Mouse (Mus musculus): ENCODE results near the gene Wdr20. TPM values are rescaled to one million over a fixed set of nuclear protein-coding genes. Genes with fewer than 3 reads are reported as not detected.

The Wdr20 gene
- polyA plus RNA-seq, 1 experiment, result 36.4 TPM

DNA sequence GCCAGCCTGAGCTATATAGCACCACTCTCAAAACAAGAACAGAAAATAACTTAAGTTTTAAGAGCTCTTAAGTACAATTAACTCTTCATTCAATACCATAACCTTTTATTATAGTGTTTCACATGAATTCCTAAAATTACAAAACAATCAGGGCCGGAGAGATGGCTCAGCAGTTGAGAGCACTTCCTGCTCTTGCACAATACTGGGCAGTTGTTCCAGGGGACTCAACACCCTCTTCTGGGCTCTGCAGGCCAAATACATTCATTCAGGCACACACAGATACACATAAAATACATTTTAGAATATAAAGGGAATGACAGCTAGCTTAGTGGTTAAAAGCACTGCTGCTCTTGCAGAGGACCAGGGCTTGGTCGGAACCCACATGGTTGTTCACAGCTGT lies 79.1 kb downstream of the Wdr20 start:
- no peaks in the 10 kb centered on the region for H3K27me3 ChIP-seq (ENCODE audit: control insufficient read depth, insufficient read depth, low read length, poor library complexity, severe bottlenecking)
- peaks cover 3% of the 10 kb centered on the region; the same call in 1 of the 2 replicates for H3K36me3 ChIP-seq (ENCODE audit: control insufficient read depth, insufficient read depth, low read length, poor library complexity, severe bottlenecking)
- no peak overlapping the region for H3K4me3 ChIP-seq (ENCODE audit: low read depth, low read length)
- no peaks in the 10 kb centered on the region for H3K9me3 ChIP-seq (replicated peaks; ENCODE audit: control insufficient read depth, insufficient read depth, low read length, poor library complexity, severe bottlenecking)
- peaks cover 3% of the 10 kb centered on the region for H3K4me1 ChIP-seq (ENCODE audit: control insufficient read depth, insufficient read depth, low read length)
- no peak overlapping the region for H3K27ac ChIP-seq (ENCODE audit: insufficient read depth, low read length)
- no peak overlapping the region for H3K9ac ChIP-seq (ENCODE audit: low read depth, poor library complexity, severe bottlenecking)
- no peak for TF ChIP-seq CTCF (IDR thresholded peaks at IDR 0.05; ENCODE audit: low read depth, low read length)
- TF ChIP-seq EP300 (IDR thresholded peaks at IDR 0.05; ENCODE audit: insufficient read depth, low read depth, low read length), result no peak
- no peak for TF ChIP-seq POLR2A (IDR thresholded peaks at IDR 0.05; ENCODE audit: insufficient read depth, low read length)

DNA sequence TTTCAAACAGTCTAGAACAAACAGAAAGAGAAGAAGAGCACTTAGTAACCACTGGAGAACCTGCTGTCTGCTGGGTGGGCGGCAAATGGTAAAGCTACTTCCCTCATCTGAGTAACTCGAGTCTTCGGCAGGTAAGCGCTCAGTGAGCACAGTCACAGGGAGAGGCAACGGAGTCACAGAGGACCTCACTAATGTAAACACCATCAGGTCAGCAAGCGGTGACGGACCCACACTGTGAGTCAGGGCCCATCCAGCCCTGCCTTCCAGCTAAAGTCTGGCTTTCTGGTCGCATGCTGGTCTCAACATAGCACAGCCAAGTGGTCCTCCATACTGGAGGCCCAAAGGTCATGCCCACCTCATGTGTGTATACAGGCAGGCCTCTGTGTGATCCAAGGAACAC lies 81.6 kb downstream of the Wdr20 start:
- Histone ChIP-seq H3K27ac (ENCODE audit: insufficient read depth, low read length) (no peak overlapping the region), H3K9ac (ENCODE audit: low read depth, poor library complexity, severe bottlenecking) (no peak overlapping the region), H3K9me3 (replicated peaks; ENCODE audit: control insufficient read depth, insufficient read depth, low read length, poor library complexity, severe bottlenecking) (no peaks in the 10 kb centered on the region), H3K27me3 (ENCODE audit: control insufficient read depth, insufficient read depth, low read length, poor library complexity, severe bottlenecking) (no peaks in the 10 kb centered on the region), H3K4me1 (ENCODE audit: control insufficient read depth, insufficient read depth, low read length) (peaks cover 3% of the 10 kb centered on the region), H3K36me3 (ENCODE audit: control insufficient read depth, insufficient read depth, low read length, poor library complexity, severe bottlenecking) (no peaks in the 10 kb centered on the region), H3K4me3 (ENCODE audit: low read depth, low read length) (no peak overlapping the region)
- TF ChIP-seq POLR2A (IDR thresholded peaks at IDR 0.05; ENCODE audit: insufficient read depth, low read length), result no peak
- TF ChIP-seq EP300 (IDR thresholded peaks at IDR 0.05; ENCODE audit: insufficient read depth, low read depth, low read length), result no peak
- TF ChIP-seq CTCF (IDR thresholded peaks at IDR 0.05; ENCODE audit: low read depth, low read length), result no peak

DNA sequence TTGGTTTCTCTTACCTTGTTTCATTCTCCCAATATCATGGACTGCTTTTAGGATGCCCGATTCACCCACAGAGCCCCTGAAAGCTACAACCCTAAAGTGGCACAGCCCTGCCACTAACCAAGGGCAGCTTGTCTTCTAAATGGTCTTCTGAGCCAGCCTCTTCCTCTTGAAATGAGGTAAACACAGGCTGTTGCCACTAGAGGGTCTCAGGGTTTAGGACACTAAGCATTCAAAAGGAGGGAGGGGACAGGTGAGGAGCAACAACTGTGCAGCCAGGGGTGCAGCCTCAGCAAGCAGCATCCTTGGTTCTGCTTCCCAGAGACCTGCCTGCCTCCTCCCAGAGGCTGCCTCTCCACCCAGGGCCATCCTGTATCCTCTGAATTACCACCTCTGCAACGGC lies 84.0 kb downstream of the Wdr20 start:
- Histone ChIP-seq H3K36me3 (ENCODE audit: control insufficient read depth, insufficient read depth, low read length, poor library complexity, severe bottlenecking) (no peaks in the 10 kb centered on the region), H3K27me3 (ENCODE audit: control insufficient read depth, insufficient read depth, low read length, poor library complexity, severe bottlenecking) (no peaks in the 10 kb centered on the region), H3K9me3 (replicated peaks; ENCODE audit: control insufficient read depth, insufficient read depth, low read length, poor library complexity, severe bottlenecking) (no peaks in the 10 kb centered on the region), H3K9ac (ENCODE audit: low read depth, poor library complexity, severe bottlenecking) (no peak overlapping the region), H3K4me1 (ENCODE audit: control insufficient read depth, insufficient read depth, low read length) (no peaks in the 10 kb centered on the region), H3K4me3 (ENCODE audit: low read depth, low read length) (no peak overlapping the region), H3K27ac (ENCODE audit: insufficient read depth, low read length) (no peak overlapping the region)
- TF ChIP-seq CTCF (IDR thresholded peaks at IDR 0.05; ENCODE audit: low read depth, low read length) (peak; percentile 9), EP300 (IDR thresholded peaks at IDR 0.05; ENCODE audit: insufficient read depth, low read depth, low read length) (no peak)

DNA sequence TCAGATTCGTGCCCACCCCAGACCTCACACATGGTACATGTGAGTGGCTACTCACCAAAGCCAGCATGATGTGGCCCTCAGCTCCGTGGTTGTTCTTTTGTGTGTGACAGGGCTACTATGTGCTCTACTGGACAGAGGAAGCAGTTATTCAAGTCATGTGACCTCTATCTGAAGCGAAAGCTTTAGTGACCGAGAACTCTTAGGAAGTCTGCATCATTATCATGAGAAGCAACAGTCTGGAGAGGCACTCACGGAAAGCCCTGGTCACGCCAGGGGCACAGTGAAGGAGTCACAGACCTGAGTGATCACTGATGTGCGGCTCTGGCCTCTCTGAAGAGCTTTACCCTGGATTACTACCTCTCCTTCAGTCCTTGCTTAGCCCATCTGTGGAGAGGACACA lies 84.6 kb downstream of the Wdr20 start:
- Histone ChIP-seq H3K27me3 (ENCODE audit: control insufficient read depth, insufficient read depth, low read length, poor library complexity, severe bottlenecking) (no peaks in the 10 kb centered on the region), H3K27ac (ENCODE audit: insufficient read depth, low read length) (no peak overlapping the region), H3K4me3 (ENCODE audit: low read depth, low read length) (no peak overlapping the region), H3K36me3 (ENCODE audit: control insufficient read depth, insufficient read depth, low read length, poor library complexity, severe bottlenecking) (no peaks in the 10 kb centered on the region), H3K4me1 (ENCODE audit: control insufficient read depth, insufficient read depth, low read length) (no peaks in the 10 kb centered on the region), H3K9ac (ENCODE audit: low read depth, poor library complexity, severe bottlenecking) (no peak overlapping the region), H3K9me3 (replicated peaks; ENCODE audit: control insufficient read depth, insufficient read depth, low read length, poor library complexity, severe bottlenecking) (no peaks in the 10 kb centered on the region)
- TF ChIP-seq POLR2A (IDR thresholded peaks at IDR 0.05; ENCODE audit: insufficient read depth, low read length), result no peak

DNA sequence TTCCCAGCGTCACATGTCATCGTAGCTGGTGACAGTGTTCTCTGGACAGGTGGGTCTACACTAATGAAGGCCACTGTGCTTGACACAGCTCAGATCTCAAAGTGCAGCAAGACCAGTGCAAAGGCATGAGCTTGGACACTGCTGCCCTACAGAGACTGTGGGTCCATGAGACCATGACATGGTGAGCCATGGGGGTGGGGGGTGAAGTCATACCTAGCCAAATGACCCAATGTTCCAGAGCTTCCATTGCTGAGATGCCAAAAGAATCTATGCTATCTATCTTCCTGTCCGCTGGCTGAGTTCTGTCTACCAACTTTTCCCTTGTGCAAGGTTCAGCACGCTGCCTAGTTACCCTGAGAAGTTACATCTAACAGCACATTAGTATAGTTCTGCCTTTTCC lies 91.2 kb downstream of the Wdr20 start:
- TF ChIP-seq CTCF (IDR thresholded peaks at IDR 0.05; ENCODE audit: low read depth, low read length), result no peak
- no peak for TF ChIP-seq EP300 (IDR thresholded peaks at IDR 0.05; ENCODE audit: insufficient read depth, low read depth, low read length)
- TF ChIP-seq POLR2A (IDR thresholded peaks at IDR 0.05; ENCODE audit: insufficient read depth, low read length), result no peak
- Histone ChIP-seq H3K4me1 (ENCODE audit: control insufficient read depth, insufficient read depth, low read length) (no peaks in the 10 kb centered on the region), H3K9ac (ENCODE audit: low read depth, poor library complexity, severe bottlenecking) (no peak overlapping the region), H3K9me3 (replicated peaks; ENCODE audit: control insufficient read depth, insufficient read depth, low read length, poor library complexity, severe bottlenecking) (no peaks in the 10 kb centered on the region), H3K36me3 (ENCODE audit: control insufficient read depth, insufficient read depth, low read length, poor library complexity, severe bottlenecking) (no peaks in the 10 kb centered on the region), H3K4me3 (ENCODE audit: low read depth, low read length) (no peak overlapping the region), H3K27me3 (ENCODE audit: control insufficient read depth, insufficient read depth, low read length, poor library complexity, severe bottlenecking) (no peaks in the 10 kb centered on the region), H3K27ac (ENCODE audit: insufficient read depth, low read length) (no peak overlapping the region)

DNA sequence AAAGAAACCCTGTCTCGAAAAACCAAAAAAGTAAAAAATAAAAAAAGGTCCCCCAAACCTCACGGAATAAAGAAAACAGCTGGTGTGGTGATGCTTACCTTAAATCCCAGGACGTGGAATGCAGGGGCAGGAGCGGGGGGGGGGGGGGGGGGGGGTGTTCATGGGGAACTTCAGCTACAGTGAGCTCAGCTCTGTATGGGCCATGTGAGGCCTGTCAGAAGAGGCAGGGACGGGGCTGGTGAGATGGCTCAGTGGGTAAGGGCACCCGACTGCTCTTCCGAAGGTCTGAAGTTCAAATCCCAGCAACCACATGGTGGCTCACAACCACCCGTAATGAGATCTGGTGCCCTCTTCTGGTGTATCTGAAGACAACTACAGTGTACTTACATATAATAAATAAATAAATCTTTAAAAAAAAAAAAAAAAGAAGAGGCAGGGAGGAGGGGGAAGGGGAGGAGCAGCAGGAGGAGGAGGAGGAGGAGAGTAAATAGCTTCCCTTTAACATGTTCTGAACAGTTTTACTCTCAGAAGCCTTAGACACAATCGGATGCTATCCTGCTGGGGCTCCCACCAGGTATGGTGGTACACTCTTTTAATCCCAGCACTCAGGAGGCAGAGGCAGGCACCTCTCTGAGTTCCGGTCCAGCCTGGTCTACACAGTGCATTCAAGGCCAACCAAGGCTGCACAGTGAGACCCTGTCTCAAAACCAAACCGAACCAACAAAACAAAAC lies 92.7 kb downstream of the Wdr20 start:
- no peaks in the 10 kb centered on the region for H3K27me3 ChIP-seq (ENCODE audit: control insufficient read depth, insufficient read depth, low read length, poor library complexity, severe bottlenecking)
- H3K27ac ChIP-seq (ENCODE audit: insufficient read depth, low read length), result no peak overlapping the region
- peaks cover 3% of the 10 kb centered on the region for H3K4me1 ChIP-seq (ENCODE audit: control insufficient read depth, insufficient read depth, low read length)
- no peak for TF ChIP-seq CTCF (IDR thresholded peaks at IDR 0.05; ENCODE audit: low read depth, low read length)
- TF ChIP-seq POLR2A (IDR thresholded peaks at IDR 0.05; ENCODE audit: insufficient read depth, low read length), result no peak
- TF ChIP-seq EP300 (IDR thresholded peaks at IDR 0.05; ENCODE audit: insufficient read depth, low read depth, low read length), result no peak
- H3K4me3 ChIP-seq (ENCODE audit: low read depth, low read length), result no peak overlapping the region
- no peaks in the 10 kb centered on the region for H3K9me3 ChIP-seq (replicated peaks; ENCODE audit: control insufficient read depth, insufficient read depth, low read length, poor library complexity, severe bottlenecking)
- no peak overlapping the region for H3K9ac ChIP-seq (ENCODE audit: low read depth, poor library complexity, severe bottlenecking)
- no peaks in the 10 kb centered on the region for H3K36me3 ChIP-seq (ENCODE audit: control insufficient read depth, insufficient read depth, low read length, poor library complexity, severe bottlenecking)

All from ES-Bruce4 (cell line).